Mouse (Mus musculus): ENCODE measurements around the gene Lrrc27.

DNA sequence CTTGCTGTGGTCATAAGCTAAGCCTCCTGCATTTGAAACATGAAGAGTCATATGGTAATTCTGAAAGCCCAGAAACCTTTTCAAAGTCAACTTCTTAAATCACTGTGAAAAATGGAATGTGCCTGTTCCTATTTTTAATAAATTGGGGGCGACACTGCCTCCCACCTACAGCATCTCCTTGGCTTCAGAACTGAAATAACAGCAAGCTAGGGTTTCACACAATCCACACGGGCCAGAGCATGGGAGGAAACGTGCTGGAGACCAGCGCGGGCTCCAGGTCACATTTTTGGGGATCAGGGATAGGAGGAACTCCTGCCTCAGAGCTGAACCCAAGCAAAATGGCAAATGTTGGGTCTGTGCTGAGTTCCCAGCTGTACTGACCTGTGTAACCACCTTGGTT, 33.5 kb upstream of the Lrrc27 start:
- TF ChIP-seq CTCF (IDR thresholded peaks at IDR 0.05; ENCODE audit: low read depth) (no peak), EP300 (IDR thresholded peaks at IDR 0.05; ENCODE audit: low read depth) (no peak)
